Mouse (Mus musculus): ENCODE results near the gene Plxnc1.

Gene Plxnc1

GRCm38 (mm10) chr10:94864199-94864928 lies 80.3 kb downstream of the Plxnc1 start:
- DNase-seq: no peak

- no peak for DNase-seq
Observed at GRCm38 (mm10) chr10:94863251-94863650, 81.4 kb downstream of the Plxnc1 start.

GRCm38 (mm10) chr10:94860870-94861269 lies 83.8 kb downstream of the Plxnc1 start:
- no peak for DNase-seq

- DNase-seq: no peak
Observed at GRCm38 (mm10) chr10:94858277-94859033, 86.2 kb downstream of the Plxnc1 start.

GRCm38 (mm10) chr10:94850565-94850964 lies 94.1 kb downstream of the Plxnc1 start:
- no peak for DNase-seq

- DNase-seq: no peak
Observed at GRCm38 (mm10) chr10:94849930-94850329, 94.7 kb downstream of the Plxnc1 start.

- no peak for DNase-seq
Observed at GRCm38 (mm10) chr10:94849360-94849759, 95.3 kb downstream of the Plxnc1 start.

GRCm38 (mm10) chr10:94848344-94848743 lies 96.3 kb downstream of the Plxnc1 start:
- no peak for DNase-seq

- DNase-seq: no peak
Observed at GRCm38 (mm10) chr10:94846501-94847105, 98.0 kb downstream of the Plxnc1 start.

- no peak for DNase-seq
Observed at GRCm38 (mm10) chr10:94844692-94845091, 99.9 kb downstream of the Plxnc1 start.

- no peak for DNase-seq
Observed at GRCm38 (mm10) chr10:94835874-94836273, 108.8 kb downstream of the Plxnc1 start.

- peak; percentile 30 to 44 for DNase-seq
Observed at GRCm38 (mm10) chr10:94829407-94829806, 115.2 kb downstream of the Plxnc1 start.

GRCm38 (mm10) chr10:94828734-94829230 lies 115.9 kb downstream of the Plxnc1 start:
- no peak for DNase-seq

- DNase-seq: no peak
Observed at GRCm38 (mm10) chr10:94827890-94828733, 116.5 kb downstream of the Plxnc1 start.

GRCm38 (mm10) chr10:94827325-94827724 lies 117.3 kb downstream of the Plxnc1 start:
- no peak for DNase-seq

GRCm38 (mm10) chr10:94826436-94826835 lies 118.2 kb downstream of the Plxnc1 start:
- no peak for DNase-seq

- no peak for DNase-seq
Observed at GRCm38 (mm10) chr10:94825951-94826350, 118.7 kb downstream of the Plxnc1 start.

- no peak for DNase-seq
Observed at GRCm38 (mm10) chr10:94823971-94824760, 120.5 kb downstream of the Plxnc1 start.

- peak; percentile 45 to 46 for DNase-seq
Observed at GRCm38 (mm10) chr10:94818781-94819665, 125.6 kb downstream of the Plxnc1 start.

GRCm38 (mm10) chr10:94818127-94818526 lies 126.5 kb downstream of the Plxnc1 start:
- DNase-seq: no peak

Data from cerebellum, adult 18-20 months (tissue).